Mouse (Mus musculus): ENCODE measurements at regions not wholly inside any gene's neighbourhood (a gene's known extent, or its start where the extent isn't known, plus 50 kb on each side); places are given as distances from the start of the nearest gene placed in this dataset.

DNA sequence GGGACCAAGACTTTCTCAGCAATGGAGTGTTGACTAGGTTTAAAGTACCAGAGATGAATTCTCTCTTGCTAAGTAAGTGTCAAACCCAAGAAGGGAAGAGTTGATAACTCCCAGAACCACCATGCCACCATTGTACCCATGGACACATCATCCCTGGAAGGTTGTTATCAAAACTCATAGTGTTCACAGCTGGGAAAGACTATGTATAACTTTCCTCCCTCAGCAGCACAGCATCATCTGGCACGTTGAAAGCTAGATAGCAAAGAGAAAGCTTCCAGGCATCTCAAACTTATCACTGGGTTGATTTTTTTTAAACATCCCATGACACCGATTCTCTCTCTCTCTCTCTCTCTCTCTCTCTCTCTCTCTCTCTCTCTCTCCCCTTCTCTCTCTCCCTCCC, 56.1 kb upstream of the Snx19 start:
- TF ChIP-seq POLR2A (IDR thresholded peaks at IDR 0.05; ENCODE audit: insufficient read depth, low read depth, low read length) (no peak), CTCF (IDR thresholded peaks at IDR 0.05; ENCODE audit: insufficient read depth, low read depth, low read length) (no peak)
